Comparison of ENCODE assay signal across 8 mouse cellular contexts in the genomic region with DNA sequence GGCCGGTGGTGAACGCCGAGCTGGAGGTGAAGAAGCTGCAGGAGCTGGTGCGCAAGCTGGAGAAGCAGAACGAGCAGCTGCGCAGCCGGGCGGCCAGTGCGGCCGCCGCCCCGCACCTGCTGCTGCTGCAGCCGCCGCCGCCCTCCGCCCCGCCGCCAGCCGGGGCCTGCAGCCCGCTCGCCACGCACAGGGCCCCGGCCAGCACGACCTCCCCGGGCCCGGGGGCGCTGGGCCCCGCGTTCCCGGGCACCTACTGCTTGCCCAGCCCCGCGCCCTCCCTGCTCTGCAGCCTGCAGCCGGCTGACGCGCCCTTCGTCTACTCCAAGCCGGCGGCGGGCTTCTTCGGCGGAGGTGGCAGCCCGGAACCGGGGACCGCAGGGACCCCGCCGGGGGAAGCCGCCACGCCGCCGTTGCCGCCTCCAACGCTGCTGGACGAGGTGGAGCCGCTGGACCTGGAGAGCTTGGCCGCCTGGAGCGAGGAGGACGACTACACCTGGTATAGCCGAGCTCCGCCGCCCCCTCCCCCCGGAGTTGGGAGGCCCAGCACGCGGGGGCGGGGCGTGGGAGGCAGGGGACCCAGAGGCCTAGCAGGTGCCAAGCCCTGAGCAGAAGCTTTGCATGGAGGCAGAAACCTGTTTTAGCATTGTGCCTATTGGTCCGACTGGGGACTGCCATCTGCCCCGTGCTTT. TPM values are rescaled to one million over a fixed set of nuclear protein-coding genes. Genes with fewer than 3 reads are reported as not detected.
DNase-seq lines count a peak whose midpoint lies in the region; ATAC-seq lines count a peak whose summit lies in the region.

No protein-coding gene starts in this region.

- peak overlapping the region; percentile 60 for H3K9ac ChIP-seq in intestine, embryonic 15.5 days

- H3K36me3 ChIP-seq in intestine, embryonic 15.5 days, result no peaks in the 10 kb centered on the region
- no peaks in the 10 kb centered on the region for H3K36me3 ChIP-seq in limb, embryonic 10.5 days
- H3K36me3 ChIP-seq in midbrain, embryonic 10.5 days, result no peaks in the 10 kb centered on the region

- H3K9me3 ChIP-seq in intestine, embryonic 15.5 days, result no peaks in the 10 kb centered on the region
- no peaks in the 10 kb centered on the region for H3K9me3 ChIP-seq in limb, embryonic 10.5 days (replicated peaks)
- no peaks in the 10 kb centered on the region for H3K9me3 ChIP-seq in midbrain, embryonic 10.5 days (replicated peaks)

- DNase-seq in T-cell, adult 2 months (ENCODE audit: low spot score), result peak; percentile 78
- peak; percentile 78 for DNase-seq in cerebellum, adult 8-10 months
- DNase-seq in frontal cortex, postnatal 14 days (ENCODE audit: low spot score in 2 of 2), result peak; percentile 50 to 52
- peak; percentile 66 for DNase-seq in limb, embryonic 10.5 days (ENCODE audit: low spot score)
- DNase-seq in midbrain, embryonic 10.5 days (ENCODE audit: low spot score), result peak; percentile 75
- DNase-seq in right cerebral cortex, postnatal 25 days, result peak; percentile 78
- peak; percentile 41 for DNase-seq in yolk sac, embryonic 10.5 days (ENCODE audit: low spot score)

- H3K4me1 ChIP-seq in intestine, embryonic 15.5 days (replicated peaks), result peaks cover 6% of the 10 kb centered on the region; the same call in 1 of the 2 replicates
- H3K4me1 ChIP-seq in limb, embryonic 10.5 days, result peaks cover 18% of the 10 kb centered on the region
- H3K4me1 ChIP-seq in midbrain, embryonic 10.5 days, result peaks cover 60% of the 10 kb centered on the region

- H3K27me3 ChIP-seq in intestine, embryonic 15.5 days (replicated peaks), result peaks cover 13% of the 10 kb centered on the region
- peaks cover 52% of the 10 kb centered on the region for H3K27me3 ChIP-seq in limb, embryonic 10.5 days (ENCODE audit: low read depth, poor library complexity, severe bottlenecking)
- no peaks in the 10 kb centered on the region for H3K27me3 ChIP-seq in midbrain, embryonic 10.5 days (ENCODE audit: low read depth, poor library complexity, severe bottlenecking)

- H3K27ac ChIP-seq in intestine, embryonic 15.5 days, result peak overlapping the region; percentile 82
- H3K27ac ChIP-seq in limb, embryonic 10.5 days, result peak overlapping the region; percentile 73
- H3K27ac ChIP-seq in midbrain, embryonic 10.5 days (replicated peaks), result peak overlapping the region; percentile 97

- peak overlapping the region; percentile 97 for H3K4me2 ChIP-seq in intestine, embryonic 15.5 days (replicated peaks)

- peak overlapping the region; percentile 78 for H3K4me3 ChIP-seq in intestine, embryonic 15.5 days (replicated peaks)
- H3K4me3 ChIP-seq in limb, embryonic 10.5 days, result peak overlapping the region; percentile 78
- H3K4me3 ChIP-seq in midbrain, embryonic 10.5 days, result peak overlapping the region; percentile 99

- ATAC-seq in intestine, embryonic 15.5 days, result peak; percentile 81

- WGBS in intestine, embryonic 15.5 days, result under 1% methylated on average over 61 of the region's 67 CpGs
- under 1% methylated on average over 52 of the region's 67 CpGs for WGBS in limb, embryonic 10.5 days
- under 1% methylated on average over 59 of the region's 67 CpGs for WGBS in midbrain, embryonic 10.5 days

RNA-seq across cellular contexts. Expression of a gene that starts 0.5 kb away (rescaled TPM):
- polyA plus RNA-seq in intestine, embryonic 15.5 days (2015; fragmentation: Nextera tagmentation; extraction: Ambion mirVana), result 2.5 and 3.3 TPM in 2 replicates
- polyA plus RNA-seq in limb, embryonic 10.5 days (2016; fragmentation: Nextera tagmentation; extraction: Ambion mirVana), result 0.62 and 1.4 TPM in 2 replicates
- polyA plus RNA-seq in midbrain, embryonic 10.5 days (2016; fragmentation: Nextera tagmentation; extraction: Ambion mirVana), result 4.6 and 8.3 TPM in 2 replicates

Comparison
In these comparisons a context has a peak if more than half of its experiments do, and no peak if none do; other contexts are left out.
1. Peak in every context shown above with its lines: DNase-seq, ATAC-seq, H3K4me3 ChIP-seq and H3K27ac ChIP-seq.